ENCODE assay signal across 28 mouse cellular contexts in genomic region chr17:31208654-31209053, GRCm38 (mm10). TPM values are rescaled to one million over a fixed set of nuclear protein-coding genes. Genes with fewer than 3 reads are reported as not detected.
DNase-seq lines count a peak whose midpoint lies in the region; ATAC-seq and TF ChIP-seq lines count a peak whose summit lies in the region.
"Had no signal": no experiment of that assay in that cellular context is flagged by ENCODE, and none has a peak within 500 bp of the region (broad histone marks: within the 10 kb centered on the region; RNA-seq: fewer than 3 reads in every experiment).

No protein-coding gene starts in this region.

- no peaks in the 10 kb centered on the region for H3K9me3 ChIP-seq in liver, embryonic 11.5 days (ENCODE audit: control insufficient read depth, low read length)
- H3K9me3 ChIP-seq in MEL (replicated peaks; ENCODE audit: insufficient read depth, low read length), result no peaks in the 10 kb centered on the region
- H3K9me3 ChIP-seq in liver, postnatal 0 days (ENCODE audit: low read length), result no peaks in the 10 kb centered on the region
- H3K9me3 ChIP-seq in forebrain, embryonic 14.5 days (replicated peaks; ENCODE audit: control insufficient read depth, low read length), result no peaks in the 10 kb centered on the region
- H3K9me3 ChIP-seq: forebrain, embryonic 10.5 days; hindbrain, embryonic 15.5 days; neural tube, embryonic 12.5 days had no signal

- 0 out of 2 replicates have a peak, but pooled peaks cover 4% of the 10 kb centered on the region for H3K36me3 ChIP-seq in liver, embryonic 11.5 days (ENCODE audit: control insufficient read depth, insufficient read depth, low read length)
- peaks cover 0 to 14% of the 10 kb centered on the region in 2 experiments; a peak in 2 of 4 replicates for H3K36me3 ChIP-seq in MEL (ENCODE audit: control insufficient read depth in 1 of 2, insufficient read depth in 2 of 2, low read length in 2 of 2)
- no peaks in the 10 kb centered on the region for H3K36me3 ChIP-seq in liver, postnatal 0 days (replicated peaks; ENCODE audit: insufficient read depth, low read length)
- H3K36me3 ChIP-seq in forebrain, embryonic 14.5 days (ENCODE audit: control insufficient read depth, insufficient read depth, low read length), result no peaks in the 10 kb centered on the region
- H3K36me3 ChIP-seq: forebrain, embryonic 10.5 days; hindbrain, embryonic 15.5 days; neural tube, embryonic 12.5 days had no signal

- TF ChIP-seq RAD21 in MEL (IDR thresholded peaks at IDR 0.05; ENCODE audit: low read depth, low read length), result no peak

- 57% methylated on average over 8 of the region's 8 CpGs for WGBS in liver, embryonic 11.5 days
- 43% methylated on average over 8 of the region's 8 CpGs for WGBS in liver, postnatal 0 days (ENCODE audit: insufficient replicate concordance)
- WGBS in forebrain, embryonic 14.5 days, result 89% methylated on average over 8 of the region's 8 CpGs

- H3K4me3 ChIP-seq in liver, embryonic 11.5 days (ENCODE audit: low read depth, low read length), result peak overlapping the region; percentile 49
- H3K4me3 ChIP-seq in MEL (ENCODE audit: control insufficient read depth in 1 of 2, insufficient read depth in 1 of 2, low read depth in 2 of 2, low read length in 2 of 2), result peak overlapping the region; percentile 53 to 59
- peak overlapping the region; percentile 19 for H3K4me3 ChIP-seq in liver, postnatal 0 days (ENCODE audit: low read depth, low read length)
- no peak overlapping the region for H3K4me3 ChIP-seq in forebrain, embryonic 14.5 days (ENCODE audit: low read depth, low read length)
- H3K4me3 ChIP-seq: forebrain, embryonic 10.5 days; gastrocnemius, adult 2 months; hindbrain, embryonic 15.5 days; neural tube, embryonic 12.5 days had no signal

- H3K27ac ChIP-seq in liver, embryonic 11.5 days (ENCODE audit: low read depth, low read length), result peak overlapping the region; percentile 85
- H3K27ac ChIP-seq in MEL (ENCODE audit: control insufficient read depth, low read depth, low read length), result peak overlapping the region; percentile 86
- H3K27ac ChIP-seq in liver, postnatal 0 days (ENCODE audit: low read depth), result no peak overlapping the region
- no peak overlapping the region for H3K27ac ChIP-seq in forebrain, embryonic 14.5 days (ENCODE audit: low read depth, low read length)
- H3K27ac ChIP-seq: forebrain, embryonic 10.5 days; gastrocnemius, adult 2 months; hindbrain, embryonic 15.5 days; neural tube, embryonic 12.5 days had no signal

- no peak for DNase-seq in liver, embryonic 11.5 days (ENCODE audit: low spot score)
- DNase-seq in liver (no peak), MEL (ENCODE audit: low read depth, low spot score) (peak; percentile 45)
- no peak for DNase-seq in liver, postnatal 0 days
- no peak for DNase-seq in gastrocnemius, postnatal 25 days
- no peak for DNase-seq in forebrain, embryonic 14.5 days (ENCODE audit: low spot score)
- DNase-seq: adrenal gland, adult 8-10 months; cerebellum, adult 11 months; cerebellum, postnatal 10 days; embryo, embryonic 11 days; gastrocnemius, adult 2 months; kidney, adult 11 months; lung, embryonic 14.5 days; right cerebral cortex, postnatal 4 days had no signal

- H3K27me3 ChIP-seq in liver, embryonic 11.5 days (replicated peaks; ENCODE audit: control insufficient read depth, insufficient read depth, low read length), result no peaks in the 10 kb centered on the region
- no peaks in the 10 kb centered on the region for H3K27me3 ChIP-seq in MEL (ENCODE audit: control insufficient read depth in 1 of 2, insufficient read depth in 2 of 2, low read length in 2 of 2)
- H3K27me3 ChIP-seq in liver, postnatal 0 days (ENCODE audit: insufficient read depth, low read length), result no peaks in the 10 kb centered on the region
- no peaks in the 10 kb centered on the region for H3K27me3 ChIP-seq in forebrain, embryonic 14.5 days (replicated peaks; ENCODE audit: control insufficient read depth, insufficient read depth, low read length)
- H3K27me3 ChIP-seq: hindbrain, embryonic 15.5 days; neural tube, embryonic 12.5 days had no signal

- no peak for ATAC-seq in liver, embryonic 11.5 days (replicated peaks; ENCODE audit: low FRiP score)
- ATAC-seq in granulocyte monocyte progenitor cell, adult 5-6 weeks (replicated peaks; ENCODE audit: poor library complexity, severe bottlenecking), result peak; percentile 57
- no peak for ATAC-seq in liver, postnatal 0 days
- ATAC-seq in forebrain, embryonic 14.5 days, result no peak
- ATAC-seq: Patski had no signal

- peaks cover 16% of the 10 kb centered on the region for H3K4me1 ChIP-seq in liver, embryonic 11.5 days (replicated peaks; ENCODE audit: control insufficient read depth, insufficient read depth, low read length)
- H3K4me1 ChIP-seq in MEL (ENCODE audit: control insufficient read depth in 1 of 2, insufficient read depth in 2 of 2, low read length in 2 of 2), result peaks cover 10 to 32% of the 10 kb centered on the region in 2 experiments
- H3K4me1 ChIP-seq in liver, postnatal 0 days (ENCODE audit: insufficient read depth), result peaks cover 15% of the 10 kb centered on the region
- no peaks in the 10 kb centered on the region for H3K4me1 ChIP-seq in forebrain, embryonic 14.5 days (ENCODE audit: control insufficient read depth, insufficient read depth, low read length)
- H3K4me1 ChIP-seq: hindbrain, embryonic 15.5 days; neural tube, embryonic 12.5 days had no signal

- H3K4me2 ChIP-seq in liver, embryonic 11.5 days, result peak overlapping the region; percentile 67
- peak overlapping the region; percentile 67 for H3K4me2 ChIP-seq in liver, postnatal 0 days (ENCODE audit: low read depth, low read length)
- H3K4me2 ChIP-seq in forebrain, embryonic 14.5 days (ENCODE audit: low read length), result no peak overlapping the region
- H3K4me2 ChIP-seq: hindbrain, embryonic 15.5 days; lung, embryonic 14.5 days; midbrain, embryonic 11.5 days; neural tube, embryonic 12.5 days had no signal

- H3K9ac ChIP-seq in liver, embryonic 11.5 days (ENCODE audit: low read depth, low read length), result peak overlapping the region; percentile 58
- peak overlapping the region; percentile 83 for H3K9ac ChIP-seq in MEL (ENCODE audit: control insufficient read depth, low read depth, low read length, poor library complexity, severe bottlenecking)
- no peak overlapping the region for H3K9ac ChIP-seq in liver, postnatal 0 days (replicated peaks)
- H3K9ac ChIP-seq in forebrain, embryonic 14.5 days (ENCODE audit: low read length), result no peak overlapping the region
- H3K9ac ChIP-seq: hindbrain, embryonic 15.5 days; lung, embryonic 14.5 days; neural tube, embryonic 12.5 days had no signal

- no peak for TF ChIP-seq POLR2A in MEL (IDR thresholded peaks at IDR 0.05; ENCODE audit: control insufficient read depth in 1 of 2, insufficient read depth in 1 of 2, low read depth in 1 of 2, low read length in 2 of 2, poor library complexity in 1 of 2)

- H3K79me2 ChIP-seq in MEL (ENCODE audit: control insufficient read depth, insufficient read depth, low read length, poor library complexity), result peaks cover 9% of the 10 kb centered on the region

- TF ChIP-seq CTCF in MEL (IDR thresholded peaks at IDR 0.05 in 2 of 3, conservative IDR thresholded peaks at IDR 0.05 in 1 of 3; ENCODE audit: control insufficient read depth in 1 of 3, insufficient read depth in 1 of 3, low read depth in 2 of 3, low read length in 3 of 3, poor library complexity in 1 of 3, severe bottlenecking in 1 of 3), result no peak
- no peak for TF ChIP-seq CTCF in liver, postnatal 0 days (IDR thresholded peaks at IDR 0.05; ENCODE audit: low read depth)

- no peak for TF ChIP-seq EP300 in MEL (IDR thresholded peaks at IDR 0.05; ENCODE audit: low read depth in 1 of 2, low read length in 2 of 2)
- TF ChIP-seq EP300 in liver, postnatal 0 days (IDR thresholded peaks at IDR 0.05; ENCODE audit: low read depth), result no peak

TF ChIP-seq in MEL, 35 proteins besides CTCF, POLR2A, EP300 and RAD21 (continues in another document):
- TF ChIP-seq USF1 (IDR thresholded peaks at IDR 0.05; ENCODE audit: low read depth, low read length) (peak; percentile 69; the same call in 1 of the 2 replicates), MAX (IDR thresholded peaks at IDR 0.05; ENCODE audit: low read length) (0 out of 2 replicates have a peak, but pooled peaks have one; percentile 24)

RNA-seq across cellular contexts. Expression of gene Ubash3a, which starts 1.0 kb away (rescaled TPM):
- polyA plus RNA-seq in liver, embryonic 11.5 days (2014; fragmentation: Nextera tagmentation; extraction: Ambion mirVana), result 37.9 and 42.5 TPM in 2 replicates
- total RNA-seq in MEL (2012; rRNA removed), result 24.9 and 30.2 TPM in 2 replicates
- 10 to 100 TPM; 27.6 to 57.4 TPM for polyA plus RNA-seq in MEL (2012; ENCODE audit: insufficient read depth in 1 of 2, insufficient read length in 2 of 2, low read depth in 1 of 2, low replicate concordance in 2 of 2, missing spikeins in 1 of 2)
- total RNA-seq in granulocyte monocyte progenitor cell, adult 5-6 weeks (2014; fragmentation: Nextera tagmentation), result 36.4 and 50.2 TPM in 2 replicates
- 35.5 and 39.5 TPM in 2 replicates for total RNA-seq in granulocyte monocyte progenitor cell, adult 5-6 weeks (2017)
- polyA plus RNA-seq in liver, postnatal 0 days (2015; fragmentation: Nextera tagmentation; extraction: Ambion mirVana), result 4.2 and 4.6 TPM in 2 replicates
- total RNA-seq in gastrocnemius, postnatal 25 days (2021), result under 1 TPM in 1 of 2 experiments, not detected in 1; 0.19 TPM
- not detected in 2 replicates for polyA plus RNA-seq in forebrain, embryonic 14.5 days (2014; fragmentation: Nextera tagmentation; extraction: Ambion mirVana)
- total RNA-seq: gastrocnemius, adult 2 months; heart, postnatal 25 days had no signal
- polyA plus RNA-seq: hindbrain, embryonic 15.5 days; midbrain, embryonic 11.5 days had no signal

RNA-seq across cellular contexts. Expression of gene Tmprss3, which starts 9.9 kb away (rescaled TPM):
- polyA plus RNA-seq in liver, embryonic 11.5 days (2014; fragmentation: Nextera tagmentation; extraction: Ambion mirVana), result 0.12 and 0.45 TPM in 2 replicates
- 0.08 and 0.13 TPM in 2 replicates for total RNA-seq in MEL (2012; rRNA removed)
- polyA plus RNA-seq in MEL (2012; ENCODE audit: insufficient read depth in 1 of 2, insufficient read length in 2 of 2, low read depth in 1 of 2, low replicate concordance in 2 of 2, missing spikeins in 1 of 2), result under 1 TPM in 1 of 2 experiments, not detected in 1; 0.11 TPM
- total RNA-seq in granulocyte monocyte progenitor cell, adult 5-6 weeks (2014; fragmentation: Nextera tagmentation), result 13.1 and 18.0 TPM in 2 replicates
- 2.6 and 3.7 TPM in 2 replicates for total RNA-seq in granulocyte monocyte progenitor cell, adult 5-6 weeks (2017)
- 0.62 and 0.73 TPM in 2 replicates for polyA plus RNA-seq in liver, postnatal 0 days (2015; fragmentation: Nextera tagmentation; extraction: Ambion mirVana)
- not detected for total RNA-seq in gastrocnemius, postnatal 25 days (2021)
- polyA plus RNA-seq in forebrain, embryonic 14.5 days (2014; fragmentation: Nextera tagmentation; extraction: Ambion mirVana), result not detected in 2 replicates
- total RNA-seq: adrenal gland, adult 8-10 months; gastrocnemius, adult 2 months; heart, adult 8-10 months; heart, postnatal 25 days; layer of hippocampus, postnatal 10 days; monocyte, adult 5-6 weeks had no signal
- polyA plus RNA-seq: forebrain, embryonic 10.5 days; hindbrain, embryonic 15.5 days; kidney, embryonic 16.5 days; large intestine, adult 2 months; limb, embryonic 11.5 days; lung, embryonic 14.5 days; neural tube, embryonic 12.5 days; Patski had no signal

RNA-seq across cellular contexts. Expression of gene Tff1, which starts 43.6 kb away (rescaled TPM):
- polyA plus RNA-seq in liver, embryonic 11.5 days (2014; fragmentation: Nextera tagmentation; extraction: Ambion mirVana), result not detected in 2 replicates
- total RNA-seq in MEL (2012; rRNA removed), result not detected in 2 replicates
- not detected for polyA plus RNA-seq in MEL (2012; ENCODE audit: insufficient read depth in 1 of 2, insufficient read length in 2 of 2, low read depth in 1 of 2, low replicate concordance in 2 of 2, missing spikeins in 1 of 2)
- not detected in 2 replicates for total RNA-seq in granulocyte monocyte progenitor cell, adult 5-6 weeks (2014; fragmentation: Nextera tagmentation)
- not detected in 2 replicates for total RNA-seq in granulocyte monocyte progenitor cell, adult 5-6 weeks (2017)
- polyA plus RNA-seq in liver, postnatal 0 days (2015; fragmentation: Nextera tagmentation; extraction: Ambion mirVana), result not detected in 2 replicates
- total RNA-seq in gastrocnemius, postnatal 25 days (2021), result not detected
- polyA plus RNA-seq in forebrain, embryonic 14.5 days (2014; fragmentation: Nextera tagmentation; extraction: Ambion mirVana), result not detected in 2 replicates
- total RNA-seq: adrenal gland, adult 8-10 months; gastrocnemius, adult 2 months; heart, adult 8-10 months; heart, postnatal 25 days; layer of hippocampus, postnatal 10 days; monocyte, adult 5-6 weeks had no signal
- polyA plus RNA-seq: embryonic facial prominence, embryonic 14.5 days; forebrain, embryonic 10.5 days; hindbrain, embryonic 15.5 days; kidney, embryonic 16.5 days; limb, embryonic 11.5 days; lung, embryonic 14.5 days; midbrain, embryonic 11.5 days; neural tube, embryonic 12.5 days; Patski had no signal

Comparison
In these comparisons a context has a peak if more than half of its experiments do, and no peak if none do; other contexts are left out.
1. H3K27ac ChIP-seq: peak in liver, embryonic 11.5 days (single experiment) and MEL (single experiment); none in liver, postnatal 0 days (single experiment) and forebrain, embryonic 14.5 days (single experiment).
2. H3K9ac ChIP-seq: peak in liver, embryonic 11.5 days (single experiment) and MEL (single experiment); none in liver, postnatal 0 days (single experiment) and forebrain, embryonic 14.5 days (single experiment).